Mouse (Mus musculus): ENCODE measurements around the gene Arhgef7.

- TF ChIP-seq CTCF (IDR thresholded peaks at IDR 0.05; ENCODE audit: low read depth) (no peak), EP300 (optimal IDR thresholded peaks at IDR 0.05) (no peak)
Measured at GRCm38 (mm10) chr8:11693972-11694371, 33.5 kb upstream of the Arhgef7 start.

All from stomach, postnatal 0 days (tissue).